Mouse (Mus musculus): ENCODE measurements around the gene A930002H24Rik.
A peak's percentile ranks its signal among the peaks of the same experiment; 100 is the strongest.
"Not testable (repeated sequence)": the region's sequence is repeated elsewhere in the genome, so short reads cannot be mapped to it uniquely, and the experiment has no call there.

A930002H24Rik gene

DNA sequence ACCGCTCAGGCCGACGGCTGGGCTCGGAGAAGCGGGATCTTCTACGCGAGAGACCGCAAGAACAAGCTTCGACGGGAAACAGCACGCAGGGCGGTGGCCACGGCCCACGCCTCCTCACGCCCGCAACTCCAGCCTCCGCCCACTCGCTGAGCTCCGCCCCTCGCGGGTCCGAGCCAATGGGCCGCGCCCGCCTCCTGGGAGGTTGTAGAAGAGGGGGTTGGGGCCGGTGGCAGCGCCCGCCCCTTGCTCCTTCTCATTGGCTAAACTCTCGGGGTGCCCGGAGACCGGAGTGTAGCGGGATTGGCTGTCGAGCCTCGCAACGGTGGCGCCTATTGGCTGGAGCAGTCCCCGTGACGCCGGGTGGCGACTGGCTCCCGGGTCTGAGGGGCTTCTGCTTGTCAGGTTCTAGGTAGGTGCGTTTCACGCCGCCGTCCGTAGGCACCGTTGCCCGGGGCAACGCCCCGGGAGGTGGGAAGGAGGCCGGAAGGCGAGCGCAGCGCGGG, at the start of gene A930002H24Rik:
Gene A930002H24Rik, minus strand, starts transcription at position 145 of the 503 bp plus-strand sequence.
- peak; percentile 99 for DNase-seq (ENCODE audit: low spot score)

DNA sequence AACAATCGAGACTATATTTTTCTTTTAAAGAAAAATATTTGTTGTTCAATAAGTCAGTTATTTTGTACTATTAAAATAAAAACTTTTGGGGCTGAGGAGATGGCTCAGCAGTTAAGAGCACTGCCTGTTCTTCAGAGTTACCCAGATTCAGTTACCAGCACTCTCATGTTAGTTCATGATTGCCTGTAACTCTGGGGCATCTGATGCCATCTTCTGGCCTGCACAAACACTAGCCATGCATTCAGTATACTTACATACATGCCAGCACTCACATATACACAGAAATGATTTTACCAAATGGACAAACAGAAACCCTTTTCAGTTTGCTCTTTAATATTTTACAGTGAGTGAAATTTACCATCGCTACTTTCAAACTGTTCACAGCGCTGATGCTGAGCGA, 45.7 kb upstream of the A930002H24Rik start:
- no peak for DNase-seq (ENCODE audit: low spot score)

DNA sequence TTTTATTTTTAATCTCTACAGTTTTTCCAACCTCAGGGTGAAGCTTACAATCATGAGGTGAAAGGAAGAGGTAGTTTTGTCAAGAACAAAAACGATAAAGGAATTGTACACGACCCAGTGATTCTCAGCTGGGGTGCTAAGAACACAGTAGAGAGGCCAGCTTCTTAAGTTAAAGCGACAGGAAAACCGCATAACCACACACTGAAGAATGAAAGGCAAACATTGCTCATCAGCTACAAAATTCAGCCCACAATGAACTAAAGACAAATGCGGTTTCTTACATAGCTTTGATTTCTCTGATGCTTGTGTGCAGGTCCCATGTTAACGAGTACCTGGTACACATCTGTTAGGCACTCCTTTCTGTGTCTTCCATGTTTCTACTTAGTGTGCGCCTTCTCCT, 33.5 kb upstream of the A930002H24Rik start:
- no peak for DNase-seq (ENCODE audit: low spot score)

DNA sequence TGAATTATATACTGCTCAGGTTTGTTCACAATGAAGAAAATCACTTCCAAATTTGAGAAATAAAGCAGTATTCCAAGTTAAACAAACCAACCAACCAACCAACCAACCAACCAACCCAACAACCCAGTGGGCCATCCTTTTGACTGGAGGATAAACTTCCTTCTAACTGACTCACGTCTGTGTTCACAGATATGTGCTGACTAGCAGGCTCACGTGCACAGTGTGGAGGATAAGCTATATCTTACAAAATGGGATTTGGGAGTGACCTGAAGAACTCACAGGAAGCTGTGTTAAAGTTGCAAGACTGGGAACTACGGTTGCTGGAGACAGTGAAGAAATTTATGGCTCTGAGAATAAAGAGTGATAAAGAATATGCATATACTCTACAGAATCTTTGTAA, 32.2 kb upstream of the A930002H24Rik start:
- DNase-seq (ENCODE audit: low spot score), result no peak

DNA sequence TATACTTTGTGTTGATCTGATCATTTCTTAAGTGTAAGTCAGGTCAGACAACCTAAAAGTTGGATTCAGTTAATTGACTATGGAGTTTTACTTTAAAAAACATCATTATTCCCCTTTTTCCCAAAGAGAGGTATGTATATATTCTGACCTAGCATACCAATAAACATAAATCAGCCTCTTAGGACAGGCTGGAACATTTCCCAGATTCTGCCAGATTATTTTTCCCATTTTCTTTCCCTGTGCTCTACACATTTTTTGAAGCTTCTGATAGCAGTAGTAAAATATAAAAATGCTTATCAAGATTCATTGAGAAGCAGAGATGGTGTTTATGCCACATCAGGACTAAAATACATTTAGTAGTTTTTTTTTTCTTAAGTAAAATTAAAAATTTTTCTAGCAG, 27.0 kb upstream of the A930002H24Rik start:
- DNase-seq (ENCODE audit: low spot score), result no peak

DNA sequence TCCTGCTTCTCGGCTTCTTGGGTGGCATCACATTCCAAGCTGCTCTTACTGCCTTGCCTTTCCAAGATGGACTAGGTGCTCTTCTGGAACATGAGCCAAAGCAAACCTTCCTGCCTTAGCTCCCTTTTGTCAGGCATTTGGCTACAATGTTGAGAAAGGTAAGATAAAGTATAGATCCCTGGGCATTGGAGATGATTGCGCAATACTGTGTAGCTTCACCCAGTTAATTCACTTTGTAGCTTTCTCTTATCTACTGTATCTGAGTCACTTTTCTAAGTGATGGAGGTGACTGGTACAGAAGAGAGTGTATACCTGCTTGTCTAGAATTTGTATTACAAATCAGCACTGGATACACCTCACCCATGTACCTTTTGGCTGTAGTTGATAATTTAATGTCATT, 23.4 kb upstream of the A930002H24Rik start:
- DNase-seq (ENCODE audit: low spot score), result no peak

DNA sequence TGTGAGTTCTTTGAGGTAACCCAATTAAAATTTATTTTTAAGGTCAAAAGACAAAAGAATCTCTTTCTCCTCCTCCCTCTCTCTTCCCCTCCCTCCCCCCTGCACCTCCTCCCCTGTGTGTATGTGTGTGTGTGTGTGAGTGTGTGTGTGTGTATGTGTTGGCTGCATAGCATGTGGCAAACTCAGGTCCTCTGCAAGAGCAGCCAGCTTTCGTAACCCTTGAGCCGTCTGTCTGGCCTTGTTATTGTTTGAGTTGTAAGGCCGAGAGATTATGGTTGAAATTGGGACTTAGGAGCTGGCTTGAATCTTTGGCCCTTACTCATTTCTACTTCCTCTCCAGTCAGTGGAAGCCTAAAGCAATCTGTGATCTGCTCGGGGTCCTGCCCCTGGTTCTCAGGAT, 16.4 kb upstream of the A930002H24Rik start:
- no peak for DNase-seq (ENCODE audit: low spot score)

DNA sequence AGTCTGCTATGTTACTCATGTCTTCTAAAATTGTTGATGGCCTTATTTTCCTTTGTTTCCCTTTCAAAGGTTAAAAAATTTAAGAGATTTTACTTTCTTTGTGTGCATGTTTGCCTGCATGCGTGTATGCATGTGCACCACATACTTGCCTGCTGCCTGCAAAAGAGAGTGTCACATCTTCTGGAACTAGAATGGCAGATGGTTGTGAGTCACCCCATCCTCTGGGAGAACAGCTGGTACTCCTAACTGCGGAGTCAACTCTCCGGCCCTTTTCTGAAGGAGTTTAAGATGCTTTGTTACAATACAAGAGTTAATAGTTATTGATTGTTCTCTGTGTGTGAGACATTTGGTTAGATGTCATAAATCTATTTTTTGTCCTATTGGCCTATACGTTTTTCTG, 15.3 kb upstream of the A930002H24Rik start:
- peak; percentile 15 for DNase-seq (ENCODE audit: low spot score)

DNA sequence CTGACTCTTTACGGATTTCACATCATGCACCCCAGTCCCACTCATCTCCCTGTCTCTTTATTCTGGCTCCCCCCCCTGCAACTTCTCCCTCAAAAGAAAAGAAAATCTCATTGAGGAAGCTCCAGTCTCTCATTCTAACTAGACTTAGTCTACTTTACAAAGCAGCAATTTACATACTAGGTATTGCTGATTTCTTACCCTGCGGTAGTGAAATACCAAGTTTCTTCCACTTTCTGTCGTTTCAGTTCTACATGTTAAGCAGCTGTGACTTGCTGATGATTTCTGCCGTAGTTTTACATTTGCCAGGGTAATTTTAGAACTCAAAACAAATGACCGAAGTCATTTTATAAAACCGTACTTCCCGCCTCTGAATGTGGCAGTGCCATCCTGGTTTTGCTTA, 8.2 kb upstream of the A930002H24Rik start:
- no peak for DNase-seq (ENCODE audit: low spot score)

DNA sequence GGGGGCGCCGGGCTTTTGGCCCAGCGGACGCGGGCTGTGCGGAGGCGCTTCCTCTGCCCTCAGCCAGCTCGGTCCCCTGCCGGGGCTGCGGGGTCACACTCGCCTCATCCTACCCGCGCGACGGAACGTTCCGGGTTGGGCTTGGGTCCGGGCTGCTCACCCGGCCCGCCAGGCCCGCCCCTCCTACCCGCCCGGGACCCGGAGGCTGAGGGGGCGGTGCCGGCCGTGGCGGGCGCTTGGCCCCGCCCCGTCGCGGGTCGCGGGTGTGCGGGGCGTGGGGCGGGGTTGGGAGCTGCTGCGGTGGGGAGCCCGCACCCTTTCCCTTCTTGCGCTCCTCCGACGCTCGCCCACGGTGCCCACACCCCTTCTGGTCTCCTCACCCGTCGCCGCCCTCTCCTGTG, 580 bp upstream of the A930002H24Rik start:
- DNase-seq (ENCODE audit: low spot score), result peak; percentile 50

DNA sequence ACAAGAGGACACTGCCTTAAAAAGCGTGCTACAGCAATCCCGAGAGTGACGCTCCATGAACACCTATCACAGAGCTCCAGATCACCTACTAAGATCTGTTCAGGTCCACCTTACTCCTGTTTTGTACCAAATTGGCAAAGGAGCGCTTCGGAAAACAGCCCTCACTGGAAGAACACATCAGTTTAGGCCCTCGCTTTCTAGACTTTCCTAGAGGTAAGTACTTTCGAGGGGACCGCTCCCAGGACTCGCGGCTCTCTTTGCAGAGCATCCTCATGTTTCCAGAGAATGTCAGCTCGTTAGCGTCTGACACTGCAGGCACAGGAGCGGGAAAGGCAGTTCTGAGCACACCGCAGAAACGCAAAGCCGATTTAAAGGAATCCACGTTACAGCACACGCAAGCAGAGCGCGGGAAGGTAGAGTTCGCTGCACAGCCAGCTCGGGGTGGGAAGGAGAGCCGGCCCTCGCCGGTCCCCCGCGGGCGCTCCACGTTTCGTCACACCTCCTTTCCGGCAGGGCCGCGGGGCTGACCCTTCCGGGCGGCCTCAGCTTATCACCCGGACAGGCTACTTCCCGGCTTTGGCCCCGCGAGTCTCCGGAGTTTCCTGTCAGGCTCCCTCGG, 470 bp downstream of the A930002H24Rik start, which contains the start of gene Fer:
Gene Fer, plus strand, starts transcription at position 51 of the 619 bp plus-strand sequence.
- DNase-seq (ENCODE audit: low spot score), result no peak

DNA sequence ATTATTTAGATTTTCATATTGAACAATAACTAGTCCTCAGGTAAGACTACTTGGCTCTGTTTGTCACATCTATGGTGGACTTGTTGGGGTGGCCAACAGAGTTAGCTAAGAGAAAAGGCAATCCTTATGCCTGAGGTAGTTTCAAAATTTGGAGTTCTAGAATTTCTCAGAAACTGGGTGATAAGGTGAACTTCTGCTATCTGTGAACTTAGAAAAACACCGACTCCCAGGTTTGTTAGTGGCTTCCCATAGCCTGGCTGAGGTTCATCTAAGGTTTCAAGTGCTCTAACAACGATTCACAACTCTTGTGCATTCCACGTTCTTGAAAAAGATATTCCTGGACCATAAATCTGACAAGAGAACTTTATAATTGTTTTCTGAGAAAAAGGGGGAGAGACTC, 1.2 kb downstream of the A930002H24Rik start:
- no peak for DNase-seq (ENCODE audit: low spot score)

DNA sequence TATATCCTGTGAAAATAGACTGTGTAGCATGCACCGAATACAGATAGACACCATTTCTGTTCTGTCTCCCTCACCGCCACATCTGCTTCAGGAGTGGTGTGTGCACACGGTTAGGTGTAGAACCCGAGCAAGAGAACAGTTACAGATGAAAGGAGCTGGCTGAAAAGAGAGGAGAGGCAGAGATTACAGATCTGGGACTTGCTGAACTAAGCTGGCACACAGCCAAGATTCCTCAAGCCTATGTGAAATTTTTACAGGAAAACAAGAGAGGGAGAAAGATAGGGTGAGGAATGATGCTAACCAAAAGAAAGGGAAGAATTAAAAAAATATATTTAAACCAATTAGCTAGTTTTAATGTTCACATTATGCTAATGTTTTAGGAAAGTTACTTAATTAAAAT, 2.6 kb downstream of the A930002H24Rik start:
- no peak for DNase-seq (ENCODE audit: low spot score)

DNA sequence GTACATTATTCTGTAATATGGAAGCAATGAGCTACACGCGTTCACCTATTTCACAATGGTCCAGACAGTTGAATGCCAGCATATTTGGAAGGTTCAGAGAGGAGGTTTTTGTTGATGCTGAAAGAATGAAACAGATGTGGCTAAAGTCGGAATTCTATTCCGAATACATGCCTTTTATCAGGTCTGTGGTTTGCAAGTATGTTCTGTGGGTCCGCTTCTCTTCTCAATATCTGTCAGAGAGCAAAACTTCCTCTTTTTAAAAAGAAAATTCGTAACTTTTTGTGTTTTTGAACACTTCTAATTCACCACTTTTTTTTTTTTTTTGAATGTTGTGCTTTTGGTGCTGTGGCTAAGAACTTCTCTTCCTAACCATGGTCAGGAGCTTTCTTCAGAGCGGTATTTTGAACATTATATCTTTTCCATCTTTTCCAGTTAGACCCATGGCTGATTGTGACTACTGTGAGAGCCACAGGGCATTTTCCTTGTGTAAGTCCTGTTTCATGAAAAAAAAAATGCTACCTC, 6.5 kb downstream of the A930002H24Rik start:
- no peak for DNase-seq (ENCODE audit: low spot score)

DNA sequence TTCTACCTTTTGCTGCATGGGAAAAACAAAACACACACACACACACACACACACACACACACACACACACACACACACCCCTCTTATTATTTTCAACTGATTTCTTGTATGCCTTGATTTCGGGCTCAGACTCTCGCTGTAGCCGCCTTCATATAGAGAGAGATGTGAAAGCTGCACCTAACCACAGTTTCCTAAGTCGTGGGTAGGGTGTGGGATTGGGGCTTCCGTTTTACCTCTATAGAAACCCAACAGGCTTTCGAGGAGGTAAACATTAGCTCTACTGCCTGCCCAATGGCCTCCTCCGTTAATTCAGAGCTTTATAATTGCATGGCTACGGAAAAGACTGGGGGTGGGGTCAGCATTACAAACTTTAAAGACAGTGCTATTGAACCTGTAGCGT, 13.6 kb downstream of the A930002H24Rik start:
- DNase-seq (ENCODE audit: low spot score), result no peak

DNA sequence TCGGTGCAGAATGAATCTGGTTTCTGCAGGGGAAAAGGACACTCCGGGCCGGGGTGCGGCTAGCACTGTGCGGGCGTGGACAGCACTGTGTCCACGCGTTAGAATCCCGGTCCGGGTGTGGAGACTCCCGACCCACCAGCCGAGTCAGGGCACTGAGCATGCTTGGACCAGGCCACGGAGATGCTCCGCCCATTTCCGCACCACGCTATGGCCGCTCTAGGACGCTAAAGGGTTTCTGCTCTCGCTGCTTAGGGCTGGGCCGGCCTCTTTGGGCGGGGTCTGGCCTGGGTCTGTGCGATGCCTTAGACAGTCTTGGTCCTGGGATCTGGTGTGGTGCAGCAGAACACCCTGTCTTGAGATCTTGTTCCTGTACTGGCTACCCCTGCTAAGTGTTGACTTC, 14.0 kb downstream of the A930002H24Rik start:
- DNase-seq (ENCODE audit: low spot score), result peak; percentile 84

DNA sequence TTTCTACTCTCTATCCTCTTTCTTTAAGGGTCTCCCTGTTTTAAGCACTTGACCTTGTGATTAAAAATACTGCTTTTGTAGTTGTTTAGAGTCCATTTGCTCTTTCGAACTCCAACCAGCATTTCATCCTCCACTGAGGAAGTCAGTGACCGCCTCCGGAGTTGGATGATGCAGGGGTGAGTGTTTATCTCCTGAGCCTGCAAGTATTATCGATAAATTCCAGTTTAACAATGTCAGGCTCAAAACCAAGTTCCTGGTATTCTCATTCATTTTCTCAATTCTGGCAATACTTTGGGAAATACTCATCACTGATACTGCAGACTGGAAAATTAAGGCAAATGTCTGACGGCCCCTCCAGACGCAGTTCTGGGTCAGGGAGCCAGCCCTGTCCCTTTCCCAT, 14.4 kb downstream of the A930002H24Rik start:
- no peak for DNase-seq (ENCODE audit: low spot score)

DNA sequence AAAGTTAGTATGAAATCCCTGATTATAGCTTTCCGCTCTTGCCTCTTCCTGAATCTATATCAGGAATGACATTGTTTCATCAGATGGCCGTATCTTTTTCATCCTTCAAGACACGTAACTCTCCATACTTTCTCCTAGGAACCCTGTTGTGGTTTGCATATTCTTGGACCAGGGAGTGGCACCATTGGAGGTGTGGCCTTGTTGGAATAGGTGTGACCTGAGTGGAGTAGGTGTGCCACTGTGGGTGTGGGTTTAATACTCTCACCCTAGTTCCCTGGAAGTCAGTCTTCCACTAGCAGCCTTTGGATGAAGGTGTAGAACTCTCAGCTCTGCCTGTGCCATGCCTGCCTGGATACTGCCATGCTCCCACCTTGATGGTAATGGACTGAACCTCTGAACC, 17.8 kb downstream of the A930002H24Rik start:
- DNase-seq (ENCODE audit: low spot score), result not testable (repeated sequence)

DNA sequence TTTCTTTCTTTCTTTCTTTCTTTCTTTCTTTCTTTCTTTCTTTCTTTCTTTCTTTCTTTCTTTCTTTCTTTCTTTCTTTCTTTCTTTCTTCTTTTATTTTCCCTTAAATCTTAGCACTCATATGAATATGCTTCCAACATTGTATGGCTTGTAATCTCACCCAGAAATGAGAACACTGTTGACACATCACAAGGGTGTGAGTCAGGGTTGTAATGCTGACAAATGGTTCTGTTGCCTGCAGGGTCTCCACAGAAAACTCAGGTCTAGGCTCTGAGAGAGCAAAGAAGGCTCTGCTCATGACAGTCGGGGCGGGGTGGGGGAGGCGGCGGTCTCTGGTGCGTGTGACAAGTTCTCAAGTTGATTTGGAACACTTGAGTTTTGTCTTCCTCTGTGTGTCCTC, 18.7 kb downstream of the A930002H24Rik start:
- no peak for DNase-seq (ENCODE audit: low spot score)

DNA sequence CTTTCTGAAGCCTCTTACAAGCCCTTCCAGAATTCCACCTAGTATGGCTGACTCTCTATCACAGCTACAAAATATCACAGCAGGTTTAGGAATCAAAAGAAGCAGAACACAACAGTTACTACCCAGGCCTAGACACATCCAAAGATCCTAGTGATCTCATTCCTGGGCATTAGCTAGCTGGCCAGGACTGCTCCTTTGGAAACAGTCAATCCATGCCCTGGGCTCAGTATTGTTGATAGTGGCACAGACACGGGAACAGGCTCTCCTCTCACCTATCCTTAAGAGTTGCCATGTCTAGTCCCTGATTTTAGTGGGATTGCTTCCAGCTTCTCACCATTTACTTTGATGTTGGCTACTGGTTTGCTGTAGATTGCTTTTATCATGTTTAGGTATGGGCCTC, 21.4 kb downstream of the A930002H24Rik start:
- DNase-seq (ENCODE audit: low spot score), result no peak

DNA sequence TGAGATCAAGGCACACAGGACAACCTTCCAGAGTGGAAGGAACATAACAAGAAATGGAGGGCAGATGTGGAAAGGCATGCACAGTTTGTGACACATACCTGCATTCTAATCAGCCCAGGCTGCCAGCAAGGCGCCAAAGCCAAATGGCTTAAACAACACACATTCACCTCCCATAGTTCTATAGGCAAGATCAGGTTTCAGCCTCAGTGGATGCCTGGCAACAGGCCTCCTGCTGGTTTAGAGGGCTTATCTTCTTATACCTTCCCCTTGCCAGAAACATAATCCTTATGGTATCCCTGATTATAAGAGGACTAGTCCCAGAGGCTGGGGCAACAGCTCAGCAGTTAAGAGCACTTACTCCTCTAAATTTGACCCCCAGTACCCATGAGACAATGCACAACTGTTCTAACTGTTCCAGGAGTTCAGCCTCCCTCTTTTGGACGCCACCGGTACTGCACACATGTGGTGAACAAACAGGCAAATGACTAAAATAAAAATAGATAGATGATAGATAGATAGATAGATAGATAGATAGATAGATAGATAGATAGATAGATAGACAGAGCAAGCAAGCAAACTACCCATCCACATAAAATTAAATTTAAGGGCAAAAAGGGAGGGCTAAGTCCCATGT, 23.8 kb downstream of the A930002H24Rik start:
- DNase-seq (ENCODE audit: low spot score), result no peak

DNA sequence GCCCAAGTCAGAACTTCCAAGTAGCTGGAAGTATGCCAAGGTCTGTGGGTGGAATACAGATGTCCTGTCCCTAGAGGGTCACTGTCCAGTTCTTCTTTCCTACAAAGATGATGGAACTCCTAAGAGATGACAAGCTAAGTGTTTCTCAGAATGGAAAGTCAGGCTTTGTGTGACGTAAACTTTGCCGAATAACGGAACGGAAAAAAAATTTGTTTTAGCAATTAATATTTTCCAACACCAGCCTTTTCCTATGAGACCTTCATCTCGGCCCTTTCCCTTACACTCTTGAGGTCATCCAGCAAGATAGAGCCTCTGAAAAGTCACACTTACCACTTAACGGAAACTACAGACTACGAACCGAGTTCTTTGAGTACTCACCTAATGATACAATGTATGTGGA, 25.4 kb downstream of the A930002H24Rik start:
- no peak for DNase-seq (ENCODE audit: low spot score)

DNA sequence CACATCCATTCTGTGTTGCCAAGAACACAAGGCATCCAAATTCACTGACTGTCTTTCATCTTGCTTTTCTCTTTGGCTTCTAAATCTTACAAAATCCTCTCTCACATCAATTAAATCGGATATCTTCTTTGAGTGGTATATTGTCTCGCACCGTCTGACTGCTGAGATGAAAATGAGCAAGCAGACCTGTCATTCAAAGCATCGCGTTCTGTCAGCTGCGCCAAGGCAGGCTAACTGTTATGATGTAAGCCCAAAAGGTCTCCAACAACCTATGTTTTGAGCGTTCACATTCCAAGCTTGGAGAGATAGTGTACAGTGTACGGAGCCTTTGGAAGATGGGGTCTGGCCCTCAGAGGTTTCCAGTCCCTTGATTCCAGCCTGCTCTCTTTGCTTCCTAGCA, 26.9 kb downstream of the A930002H24Rik start:
- no peak for DNase-seq (ENCODE audit: low spot score)

DNA sequence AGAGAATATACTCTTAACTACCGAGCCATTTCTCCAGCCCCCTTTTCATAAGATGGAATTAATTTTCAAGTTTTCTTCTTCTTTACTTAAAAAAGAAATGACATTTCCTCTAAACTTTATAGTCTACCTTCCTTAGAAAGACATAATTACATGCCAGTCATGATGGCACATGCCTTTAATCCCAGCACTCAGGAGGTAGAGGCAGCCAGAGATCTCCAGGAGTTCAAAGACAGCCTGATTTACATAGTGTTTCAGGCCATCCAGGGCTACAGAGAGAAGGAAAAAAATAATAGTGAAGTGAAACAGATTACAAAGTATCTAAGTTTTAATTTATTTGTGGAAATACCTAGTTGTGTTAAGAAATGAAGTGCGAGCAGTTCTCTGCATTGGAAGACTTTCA, 27.4 kb downstream of the A930002H24Rik start:
- DNase-seq (ENCODE audit: low spot score), result no peak
